Mouse (Mus musculus) embryonic fibroblast, embryonic 13.5 days (primary cell): Measurements from ENCODE around the gene Gramd1b.

Experiments
- CTCF ChIP-seq: IDR thresholded peaks from 2 replicates; pipeline ENCODE4 v1.5.1; 2011; ENCODE audit warnings: mild to moderate bottlenecking, control low read depth, low read length, moderate library complexity, borderline replicate concordance; ENCODE audit not compliant: insufficient read depth
- POLR2A ChIP-seq: IDR thresholded peaks from 2 replicates; pipeline ENCODE4 v1.6.1; 2011; ENCODE audit warnings: low read depth, mild to moderate bottlenecking, control low read depth, low read length, moderate library complexity

DNA sequence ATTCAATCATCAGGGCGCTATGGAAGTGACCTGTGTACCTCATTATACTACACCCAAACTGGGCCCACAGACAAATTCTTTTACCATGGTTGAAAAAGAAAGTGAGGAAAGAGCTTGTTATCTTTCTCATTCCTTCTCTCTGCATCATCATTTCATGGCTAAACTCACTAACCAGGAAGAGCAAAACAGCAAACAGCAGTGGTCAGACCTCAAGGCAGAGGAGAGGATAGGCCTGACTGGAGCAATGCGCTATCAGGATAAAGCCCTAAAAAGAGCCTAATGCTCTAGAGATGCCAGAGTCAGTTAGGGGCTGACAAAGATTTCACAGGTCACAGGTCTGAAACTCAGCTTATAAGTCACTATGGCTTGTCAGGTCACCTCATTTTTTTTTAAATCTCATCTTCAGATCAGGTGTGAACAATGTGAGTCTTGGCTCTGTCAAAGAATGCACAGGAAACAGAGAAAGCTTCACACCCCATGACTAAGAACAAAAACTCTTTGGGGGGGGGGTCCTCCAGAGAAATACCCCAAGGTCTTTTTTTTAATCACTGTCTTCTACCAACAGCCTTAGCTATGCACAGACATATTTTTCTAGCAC is 82.4 kb downstream of the Gramd1b start:
- TF ChIP-seq CTCF (no peak), POLR2A (no peak)
